Mouse (Mus musculus) right cerebral cortex, postnatal 25 days (tissue): Measurements from ENCODE around the gene Ciita.

Experiments used
- DNase-seq: peaks from one replicate; pipeline ENCODE4 v3.0.0; 2022

Gene Ciita

DNA sequence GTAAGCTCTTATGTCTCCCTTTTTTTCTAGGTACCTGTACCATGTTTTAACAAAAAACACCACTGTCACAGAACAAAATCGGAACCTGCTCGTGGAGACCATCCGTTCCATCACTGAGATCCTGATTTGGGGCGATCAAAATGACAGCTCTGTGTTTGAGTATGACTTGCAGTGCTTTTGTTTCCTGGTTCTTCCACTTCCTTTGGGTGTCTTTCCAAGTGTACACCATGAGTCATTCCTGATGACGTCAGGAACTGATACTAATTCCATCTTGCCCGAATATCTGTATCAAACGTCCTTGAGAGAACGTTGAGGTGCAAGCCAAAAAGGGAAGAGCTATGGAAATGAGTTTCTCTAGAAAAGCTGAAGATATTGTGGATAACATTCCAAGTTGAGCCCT is 80.1 kb downstream of the Ciita start:
- no peak for DNase-seq

DNA sequence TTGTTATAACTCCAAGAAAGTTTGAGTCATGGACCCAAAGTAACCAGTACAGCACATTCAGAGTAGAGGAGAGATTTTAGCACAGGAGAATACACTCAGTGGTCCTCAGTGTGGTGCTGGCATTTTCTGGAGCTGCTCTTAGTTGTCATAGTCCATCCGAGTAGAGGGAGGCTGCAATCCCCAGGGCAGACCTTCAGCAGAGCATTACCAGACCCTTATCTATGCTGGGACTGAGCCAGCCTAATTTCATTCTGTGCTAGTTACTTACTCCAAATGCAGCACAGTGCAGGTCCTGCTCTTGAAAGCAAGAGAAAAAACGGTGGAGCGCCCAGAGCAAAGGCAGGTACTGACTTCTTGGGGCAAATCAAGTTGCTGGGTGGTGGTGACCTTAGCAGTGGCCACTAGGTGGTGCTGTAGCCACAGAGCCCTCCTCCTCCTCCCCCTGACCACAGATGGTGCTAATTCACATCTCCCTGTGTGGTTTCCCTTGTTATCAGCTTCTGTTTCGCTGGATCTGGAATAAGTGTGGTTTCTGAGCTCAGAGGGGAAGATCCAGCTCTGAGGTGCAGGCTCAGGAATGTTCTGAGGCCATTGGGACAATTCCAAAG is 85.5 kb downstream of the Ciita start:
- peak; percentile 61 for DNase-seq

DNA sequence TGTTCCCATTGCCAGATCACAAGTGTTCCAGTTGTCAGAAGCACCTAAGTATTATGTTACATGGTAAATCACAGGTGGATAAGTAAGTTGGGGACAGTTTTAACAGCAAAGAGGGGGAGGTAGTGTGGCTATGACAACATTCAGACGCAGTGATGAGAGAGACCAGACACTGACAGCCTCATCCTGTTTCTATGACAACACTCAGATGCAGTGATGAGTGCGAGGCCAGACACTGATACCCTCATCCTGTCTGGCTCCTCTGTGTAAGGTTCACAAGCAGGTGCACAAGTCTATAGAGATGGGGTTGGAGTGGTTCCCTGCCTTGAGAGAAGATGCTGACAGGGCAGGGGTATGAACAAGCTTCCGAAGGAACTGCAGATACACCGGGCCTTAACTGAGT is 87.3 kb downstream of the Ciita start:
- DNase-seq: no peak

DNA sequence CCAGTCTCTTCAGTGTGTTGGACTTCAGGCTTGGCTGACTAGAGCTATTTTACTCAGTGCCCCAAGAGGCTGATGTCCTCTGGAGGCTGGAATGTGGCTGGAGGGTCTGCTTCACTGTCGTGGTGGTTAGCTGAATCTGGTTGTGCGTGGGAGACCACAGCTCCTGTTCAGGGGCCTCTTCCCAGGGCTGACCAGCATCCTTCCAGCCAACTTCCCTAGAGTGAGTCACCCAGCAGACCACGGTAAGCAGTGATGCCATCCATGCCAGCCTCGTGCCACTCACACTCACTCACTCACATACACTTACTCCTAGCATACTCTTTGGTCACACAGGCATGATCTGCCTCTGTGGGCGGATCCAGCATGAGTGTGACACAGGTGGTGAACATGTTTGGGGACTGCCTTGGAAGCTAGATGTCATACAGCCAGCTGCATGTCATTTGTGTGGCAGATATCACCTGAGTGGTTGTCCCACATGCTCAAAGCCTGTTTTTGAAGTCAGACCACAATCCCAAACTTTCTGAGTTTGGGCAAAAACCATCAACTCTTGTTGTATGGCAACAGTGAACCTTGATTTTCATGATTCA is 90.0 kb downstream of the Ciita start:
- no peak for DNase-seq

- DNase-seq: no peak
Measured at GRCm38 (mm10) chr16:10570708-10571107, 90.8 kb downstream of the Ciita start.

DNA sequence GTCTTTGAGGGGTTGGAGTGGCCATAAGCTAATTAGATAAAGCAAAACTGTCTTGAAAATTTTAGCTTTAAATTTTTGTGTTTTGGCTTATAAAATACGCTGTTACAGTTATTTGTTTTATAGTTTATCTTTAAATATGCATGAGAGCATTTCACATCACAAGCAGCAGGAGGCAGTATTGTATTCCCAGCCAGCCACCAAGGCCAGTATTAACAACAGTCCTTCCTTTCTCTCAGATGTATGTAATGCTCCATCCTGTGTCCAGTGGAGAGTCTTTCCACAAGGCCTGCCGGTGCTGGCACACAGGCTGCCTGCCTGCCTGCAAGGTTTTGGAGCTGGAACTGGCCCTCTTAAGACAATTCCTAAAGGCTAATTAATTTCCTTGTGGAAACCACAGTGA is 92.0 kb downstream of the Ciita start:
- DNase-seq: no peak

DNA sequence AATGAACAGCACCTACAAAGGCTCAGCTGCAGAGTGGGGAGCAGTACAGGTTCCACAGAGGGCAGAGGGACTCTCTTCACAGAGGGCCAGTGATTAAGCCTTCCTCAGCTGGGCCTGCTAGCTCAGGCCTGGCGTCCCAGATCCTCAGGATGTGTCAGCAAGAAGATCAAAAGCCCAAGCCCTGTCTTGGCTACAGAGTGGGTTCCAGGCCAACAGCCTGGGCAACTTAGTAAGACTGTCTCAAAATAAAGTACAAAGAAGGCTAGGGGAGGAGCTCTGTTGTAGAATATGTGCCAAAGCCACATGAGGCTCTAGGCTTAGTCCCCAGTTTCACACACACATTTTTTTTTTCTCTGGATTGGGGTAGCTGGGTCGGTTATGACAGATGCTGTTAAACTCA is 95.1 kb downstream of the Ciita start:
- DNase-seq: no peak

DNA sequence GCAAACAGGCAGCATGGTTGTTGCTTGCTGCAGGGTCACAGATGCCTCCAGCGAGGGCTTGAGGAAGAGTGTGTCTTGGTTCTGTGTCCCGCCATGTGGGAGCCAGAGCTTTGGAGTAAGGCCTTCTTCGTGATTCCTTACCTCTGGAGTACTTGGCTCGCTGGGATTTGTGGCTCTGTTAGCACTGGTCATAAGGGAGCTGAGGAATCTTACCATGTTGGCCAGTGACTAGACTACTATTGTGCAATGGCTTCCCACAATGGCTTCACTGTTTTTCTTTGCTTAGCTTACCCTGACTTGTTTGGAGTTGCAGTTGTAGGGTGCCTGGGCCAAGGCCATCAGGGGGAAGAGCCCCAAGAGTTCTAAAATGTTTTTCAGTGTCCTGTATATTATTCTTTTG is 96.1 kb downstream of the Ciita start:
- DNase-seq: no peak

- no peak for DNase-seq
Measured at GRCm38 (mm10) chr16:10577548-10577947, 97.7 kb downstream of the Ciita start.
